Mouse (Mus musculus): Measurements from ENCODE around the gene Chd1. TPM values are rescaled to one million over a fixed set of nuclear protein-coding genes. Genes with fewer than 3 reads are reported as not detected.

Chd1 gene
- total RNA-seq, 2 experiments from 2014 or later: 22.9 to 25.4 TPM

DNA sequence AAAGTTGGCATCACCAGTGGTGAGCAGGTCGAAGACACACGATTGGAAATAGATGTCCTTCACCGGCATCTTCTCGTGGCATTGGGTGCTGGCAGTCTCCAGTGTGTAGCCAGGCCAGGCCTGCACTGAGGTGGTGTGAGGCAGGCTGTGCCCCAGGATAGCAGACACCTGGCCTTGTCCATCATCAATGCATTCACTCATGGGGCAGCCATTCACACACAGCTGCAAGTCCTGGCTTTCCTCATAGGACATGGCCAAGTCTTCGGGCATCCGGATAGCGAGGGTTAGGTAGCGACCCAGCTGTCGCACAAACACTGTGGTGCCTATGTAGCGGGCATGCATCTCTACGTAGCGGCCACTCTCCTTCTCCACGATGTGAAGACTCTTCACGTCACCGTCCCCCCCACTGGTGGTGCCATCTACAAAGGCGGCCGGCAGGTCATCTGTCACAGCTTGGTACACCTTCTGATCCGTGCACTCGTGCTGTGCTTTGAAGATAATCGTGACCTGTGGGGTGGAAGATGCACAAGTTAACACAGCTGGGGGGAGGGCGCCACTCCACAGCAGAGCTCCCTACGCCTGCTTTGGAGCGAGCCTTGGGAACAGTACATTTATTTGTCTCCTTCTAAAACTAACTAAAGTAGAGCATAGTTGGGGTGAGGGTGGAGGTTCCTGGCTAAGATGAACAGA, 102.7 kb downstream of the Chd1 start:
- no peak for TF ChIP-seq CTCF (conservative IDR thresholded peaks at IDR 0.05)
- H3K27ac ChIP-seq: no peak overlapping the region; the same call in 1 of the 2 replicates
- H3K4me3 ChIP-seq: no peak overlapping the region
- no peak for DNase-seq (ENCODE audit: low spot score in 2 of 2)

DNA sequence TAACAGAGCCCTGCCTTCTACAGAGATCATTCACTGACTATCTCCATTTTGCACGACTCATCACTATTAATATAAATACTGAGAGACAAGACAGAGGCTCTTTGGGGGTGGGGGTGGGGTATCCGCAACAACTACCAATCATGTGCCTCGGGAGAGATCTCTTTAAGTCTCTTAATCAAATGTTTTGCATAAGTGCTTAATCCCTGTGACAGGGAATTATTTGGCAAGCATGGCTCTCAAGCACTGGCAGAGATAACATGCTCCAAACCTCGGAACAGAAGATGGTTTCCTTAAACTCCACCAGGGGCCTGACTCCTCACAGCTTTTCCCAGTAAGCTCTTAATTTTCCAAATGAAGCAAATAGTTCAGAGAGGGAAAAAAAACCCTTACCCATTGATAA, 103.2 kb downstream of the Chd1 start:
- no peak for TF ChIP-seq CTCF (conservative IDR thresholded peaks at IDR 0.05)
- peak overlapping the region; percentile 73 for H3K27ac ChIP-seq
- DNase-seq (ENCODE audit: low spot score in 2 of 2): no peak
- H3K4me3 ChIP-seq: no peak overlapping the region

DNA sequence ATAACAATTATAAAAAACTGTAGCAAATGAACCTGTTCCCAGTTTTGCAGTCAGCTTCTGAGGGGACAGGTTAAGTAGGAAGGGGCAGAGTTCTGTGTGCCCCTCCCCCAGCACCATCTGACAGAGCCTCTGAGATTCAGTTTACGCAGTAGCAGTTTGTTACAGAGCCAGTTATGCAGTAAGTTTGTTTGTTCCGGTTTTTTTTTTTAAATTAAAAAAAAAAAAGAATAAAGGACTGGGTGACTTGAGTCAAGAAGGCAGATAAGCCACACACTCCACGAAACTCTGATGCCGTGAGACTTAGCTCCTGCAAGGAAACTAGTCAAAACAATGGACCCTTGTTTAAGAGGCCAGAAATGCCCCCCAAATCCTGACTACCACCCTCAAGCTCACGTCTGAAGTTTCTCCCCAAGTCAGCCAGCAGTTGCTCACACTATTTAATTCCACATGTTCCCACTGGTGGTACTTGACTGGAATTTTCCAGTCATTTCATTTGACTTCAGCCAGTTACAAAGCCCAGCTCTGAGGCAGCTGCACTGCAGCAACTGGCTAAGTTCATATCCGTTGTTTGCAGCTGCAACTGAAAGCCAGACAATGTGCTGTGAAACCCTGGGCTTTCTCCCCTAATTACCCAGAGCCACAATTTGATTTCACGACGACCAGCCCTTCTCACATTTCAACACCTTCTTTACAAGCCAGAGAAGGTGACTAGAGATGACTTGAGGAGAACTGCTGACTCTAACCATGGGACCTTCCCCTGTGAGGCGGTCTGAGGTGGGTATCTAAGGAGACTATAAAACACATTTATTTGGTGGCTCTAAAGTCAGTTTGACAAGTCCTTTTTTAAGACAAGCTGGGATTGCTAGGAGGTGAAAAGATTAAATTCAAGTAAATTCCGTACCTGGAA, 104.0 kb downstream of the Chd1 start:
- Histone ChIP-seq H3K27ac (peak overlapping the region; percentile 73), H3K4me3 (no peak overlapping the region)
- no peak for DNase-seq (ENCODE audit: low spot score in 2 of 2)
- TF ChIP-seq CTCF (conservative IDR thresholded peaks at IDR 0.05): no peak

DNA sequence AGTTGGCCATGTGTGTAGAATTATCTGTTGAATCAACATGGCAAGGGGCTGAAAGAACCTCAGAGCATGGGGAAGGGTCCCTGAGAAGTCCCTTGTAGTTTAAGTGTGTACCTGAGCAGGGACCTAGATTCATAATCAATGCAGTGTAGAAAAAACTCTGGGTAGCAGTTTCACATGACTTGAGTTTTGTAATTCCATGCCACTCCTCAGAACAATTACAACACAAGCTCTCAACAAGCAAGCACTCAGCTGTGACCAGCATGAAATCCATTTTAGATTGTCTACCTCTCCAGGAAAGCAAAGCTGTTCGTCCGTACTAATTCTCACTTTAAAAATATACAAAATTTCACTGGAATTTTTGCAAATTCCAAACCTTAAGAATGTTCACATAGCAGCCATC, 105.2 kb downstream of the Chd1 start:
- Histone ChIP-seq H3K4me3 (no peak overlapping the region), H3K27ac (peak overlapping the region; percentile 73; the same call in 1 of the 2 replicates)
- no peak for DNase-seq (ENCODE audit: low spot score in 2 of 2)
- no peak for TF ChIP-seq CTCF (conservative IDR thresholded peaks at IDR 0.05)

DNA sequence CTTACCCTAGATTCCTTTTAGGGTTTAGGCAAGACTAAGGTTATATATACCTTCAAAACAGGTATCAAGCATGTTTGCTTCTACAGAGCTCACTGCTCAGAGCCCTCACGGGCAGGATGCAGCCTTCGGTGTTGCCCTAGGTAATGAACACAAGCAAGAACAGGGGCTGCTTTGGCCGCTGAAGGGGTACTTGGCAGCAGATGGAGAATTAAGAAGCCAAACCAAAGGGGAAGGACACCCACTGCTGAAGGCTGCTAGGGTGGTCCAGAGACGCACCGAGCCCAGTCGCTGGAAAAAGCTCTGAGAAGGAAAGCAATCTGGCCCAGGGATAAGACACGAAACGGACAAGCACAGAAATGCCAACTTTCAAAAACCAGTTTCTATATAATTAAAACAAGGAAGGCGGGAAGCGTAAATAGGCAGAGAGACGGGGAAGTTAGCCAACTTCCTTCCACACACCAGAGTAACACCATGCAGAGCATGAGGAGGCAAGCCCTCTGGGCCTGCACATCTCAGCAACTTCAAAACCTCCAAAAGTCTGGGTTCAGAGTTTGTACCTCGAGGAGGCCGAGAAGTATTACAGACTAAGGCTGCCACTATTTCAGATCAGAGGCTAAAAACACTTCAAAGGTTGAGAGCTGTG, 107.5 kb downstream of the Chd1 start:
- Histone ChIP-seq H3K27ac (peak overlapping the region; percentile 55), H3K4me3 (no peak overlapping the region)
- TF ChIP-seq CTCF (conservative IDR thresholded peaks at IDR 0.05): no peak
- no peak for DNase-seq (ENCODE audit: low spot score in 2 of 2)

DNA sequence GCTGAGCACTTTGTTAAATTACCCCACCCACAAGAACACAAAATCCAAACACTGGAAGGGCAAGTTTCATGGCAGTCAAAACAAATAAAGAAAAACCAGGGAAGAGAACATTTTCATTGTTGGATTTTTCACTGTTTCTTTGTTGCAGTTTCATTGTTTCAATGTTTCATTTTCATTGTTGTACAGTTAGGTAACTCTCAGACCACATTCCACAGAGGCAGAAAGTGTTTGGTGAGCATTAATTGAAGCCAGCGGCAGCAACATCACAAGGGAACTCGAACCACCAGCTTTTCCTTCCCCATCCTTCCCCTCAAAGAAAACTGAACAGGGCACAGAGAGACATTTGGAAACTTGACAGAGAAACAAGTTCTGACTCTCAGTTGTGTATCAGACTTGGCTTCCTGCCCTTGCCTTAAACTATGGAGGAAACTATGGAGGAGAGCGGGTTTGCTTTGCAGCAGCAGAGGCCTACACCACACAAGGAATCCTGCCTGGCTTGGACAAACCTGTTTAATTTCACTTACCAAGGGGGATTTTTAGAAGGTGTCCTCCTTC, 109.0 kb downstream of the Chd1 start:
- peak overlapping the region; percentile 55; the same call in 1 of the 2 replicates for H3K27ac ChIP-seq

DNA sequence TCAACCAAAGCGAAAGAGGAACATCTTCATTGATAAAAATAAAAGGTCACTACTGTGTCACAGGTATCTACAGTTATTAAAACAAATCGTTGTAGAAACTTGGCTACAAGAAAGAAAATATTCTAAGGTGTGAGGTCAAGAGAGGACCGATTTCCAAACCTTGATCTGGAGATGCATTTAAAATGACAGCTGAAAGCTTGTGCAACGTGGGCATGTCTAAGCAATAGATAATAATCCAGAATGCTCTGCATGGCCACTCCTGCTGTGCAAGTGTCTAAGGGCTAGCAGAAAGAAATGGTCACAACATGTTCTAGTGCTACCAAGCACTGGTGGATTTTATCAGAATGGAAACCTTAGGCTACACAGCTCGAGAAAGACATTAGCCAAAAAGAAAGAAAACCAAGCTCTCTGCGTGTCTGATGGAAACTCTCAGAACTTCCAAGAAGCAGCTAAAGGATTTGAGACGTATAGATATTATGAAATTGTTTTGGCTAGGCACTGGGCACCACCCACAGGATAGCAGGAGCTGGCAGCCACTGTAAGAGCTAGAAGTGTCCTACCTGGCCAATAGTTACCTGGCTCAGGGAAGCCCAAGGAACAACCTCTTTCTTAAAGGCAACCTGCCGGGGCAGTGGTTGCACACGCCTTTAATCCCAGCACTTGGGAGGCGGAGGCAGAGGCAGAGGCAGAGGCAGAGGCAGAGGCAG, 110.7 kb downstream of the Chd1 start:
- H3K27ac ChIP-seq: no peak overlapping the region
- no peak for DNase-seq (ENCODE audit: low spot score in 2 of 2)
- no peak for TF ChIP-seq CTCF (conservative IDR thresholded peaks at IDR 0.05)
- no peak overlapping the region for H3K4me3 ChIP-seq

More for the DNA sequence above, 109.0 kb downstream of the Chd1 start:
- TF ChIP-seq CTCF (conservative IDR thresholded peaks at IDR 0.05): no peak
- H3K4me3 ChIP-seq: no peak overlapping the region
- DNase-seq (ENCODE audit: low spot score in 2 of 2): no peak

DNA sequence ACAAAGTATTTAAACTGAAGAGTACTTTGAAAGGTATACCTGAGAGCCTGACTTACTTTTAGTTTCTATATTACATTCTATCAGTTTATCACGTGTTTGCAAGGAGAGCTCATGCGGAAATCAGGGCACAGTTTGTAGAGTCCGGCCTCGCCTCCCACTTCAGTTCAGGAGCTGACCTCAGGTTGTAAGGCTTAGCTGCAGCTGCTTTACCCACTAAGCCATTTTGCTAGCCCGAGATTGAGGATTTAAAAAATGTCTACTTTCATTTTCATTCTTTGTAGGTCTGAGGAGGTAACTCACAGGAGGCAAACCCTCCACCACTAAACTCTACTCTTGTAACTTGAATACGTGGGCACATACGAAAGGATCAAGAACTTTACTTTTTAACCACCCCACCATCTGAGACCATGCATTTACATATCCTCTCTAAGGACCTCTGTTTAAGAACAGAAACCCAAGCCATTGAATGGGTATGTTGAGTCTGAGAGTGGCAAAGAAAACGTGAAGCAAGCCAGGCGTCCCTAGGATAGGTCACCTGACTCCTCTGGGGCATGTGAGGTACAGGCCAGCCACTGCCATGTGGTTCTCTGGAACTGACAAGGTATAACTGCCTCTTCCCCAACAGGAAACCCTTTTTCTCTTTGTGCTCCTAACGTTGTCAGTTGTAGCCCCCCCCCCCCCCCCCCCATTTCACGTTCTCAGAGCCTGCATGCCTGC, 111.8 kb downstream of the Chd1 start:
- no peak for TF ChIP-seq CTCF (conservative IDR thresholded peaks at IDR 0.05)

DNA sequence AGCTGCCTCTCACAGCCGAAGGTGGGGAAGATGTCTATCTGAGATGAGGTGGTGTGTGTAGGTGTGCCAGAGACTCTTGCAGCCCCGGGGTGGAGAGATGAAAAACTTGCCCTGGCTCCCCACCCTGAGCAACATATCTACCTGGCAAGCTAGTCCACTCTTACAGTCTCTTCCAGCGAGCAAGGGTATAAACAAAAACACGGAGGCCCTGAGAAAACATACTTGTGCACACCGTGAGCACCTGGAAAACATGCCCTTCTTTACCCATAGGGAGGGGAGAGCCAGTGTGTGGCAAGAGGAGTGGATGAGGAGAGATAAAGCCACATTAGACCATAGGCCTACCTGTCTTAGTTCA, 112.3 kb downstream of the Chd1 start:
- no peak for TF ChIP-seq CTCF (conservative IDR thresholded peaks at IDR 0.05)
- DNase-seq (ENCODE audit: low spot score in 2 of 2): no peak
- no peak overlapping the region for H3K4me3 ChIP-seq
- no peak overlapping the region for H3K27ac ChIP-seq

More for the DNA sequence above, 111.8 kb downstream of the Chd1 start:
- DNase-seq (ENCODE audit: low spot score in 2 of 2): no peak
- Histone ChIP-seq H3K27ac (no peak overlapping the region), H3K4me3 (no peak overlapping the region)

DNA sequence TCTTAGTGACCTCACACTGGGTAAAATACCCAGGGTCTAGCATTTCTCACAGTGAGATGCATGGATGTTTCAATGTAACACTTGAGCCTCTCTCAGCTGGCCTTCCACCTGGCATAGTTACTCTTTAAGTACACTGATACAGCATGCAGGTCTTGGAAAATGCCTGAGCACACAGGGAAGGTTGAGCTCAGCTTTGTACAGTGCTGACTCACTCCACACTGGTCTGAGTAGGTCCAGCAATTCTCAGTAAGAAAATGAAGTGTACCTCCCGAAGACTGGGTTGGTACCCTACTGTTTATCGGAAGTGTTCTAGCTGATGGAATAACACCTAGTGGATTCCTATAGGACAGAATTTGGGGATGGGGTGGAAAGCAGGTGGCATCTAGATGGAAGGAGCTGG, 112.9 kb downstream of the Chd1 start:
- DNase-seq (ENCODE audit: low spot score in 2 of 2): no peak
- Histone ChIP-seq H3K4me3 (no peak overlapping the region), H3K27ac (no peak overlapping the region)
- no peak for TF ChIP-seq CTCF (conservative IDR thresholded peaks at IDR 0.05)

DNA sequence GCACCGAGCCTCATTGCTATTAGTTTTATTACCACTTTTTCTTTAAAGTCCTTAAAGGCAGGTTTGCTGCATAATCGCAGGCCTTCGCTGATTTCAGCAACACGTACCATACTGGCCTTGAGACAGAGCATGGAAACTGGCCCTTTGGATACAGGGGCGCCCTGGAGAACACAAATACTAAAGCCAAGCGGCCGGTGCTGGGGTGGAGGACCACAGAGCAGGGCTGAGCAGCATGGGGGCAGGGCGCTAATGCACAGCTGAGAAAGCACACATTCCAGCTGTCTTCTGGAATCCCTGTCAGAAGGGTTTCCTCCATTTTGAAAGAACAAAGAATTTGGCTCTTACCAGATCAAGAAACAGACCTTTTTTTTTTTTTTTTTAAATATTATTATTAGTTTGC, 113.6 kb downstream of the Chd1 start:
- Histone ChIP-seq H3K4me3 (no peak overlapping the region), H3K27ac (no peak overlapping the region)
- no peak for DNase-seq (ENCODE audit: low spot score in 2 of 2)
- no peak for TF ChIP-seq CTCF (conservative IDR thresholded peaks at IDR 0.05)

DNA sequence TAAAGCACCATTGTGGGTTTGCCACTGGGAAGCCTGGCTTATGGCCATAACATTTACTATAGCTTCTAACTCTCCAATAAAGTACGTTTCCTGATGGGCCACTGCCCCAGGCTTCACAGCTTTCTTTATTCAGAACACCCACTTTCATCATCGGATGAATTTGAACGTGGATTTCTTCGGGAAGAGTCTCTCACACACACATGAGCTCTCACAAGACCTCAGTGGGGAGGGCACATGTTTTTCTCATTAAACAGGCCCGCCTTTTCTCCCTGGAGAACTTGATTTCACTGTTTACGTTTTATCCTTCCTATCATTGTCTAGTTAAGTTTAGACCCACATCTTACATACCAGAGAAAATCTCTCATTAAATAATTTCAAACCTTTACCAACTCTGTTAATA, 115.4 kb downstream of the Chd1 start:
- no peak overlapping the region for H3K4me3 ChIP-seq
- H3K27ac ChIP-seq: no peak overlapping the region
- no peak for DNase-seq (ENCODE audit: low spot score in 2 of 2)
- no peak for TF ChIP-seq CTCF (conservative IDR thresholded peaks at IDR 0.05)
